Mouse (Mus musculus): ENCODE measurements around the gene Macrod1.

The Macrod1 gene

DNA sequence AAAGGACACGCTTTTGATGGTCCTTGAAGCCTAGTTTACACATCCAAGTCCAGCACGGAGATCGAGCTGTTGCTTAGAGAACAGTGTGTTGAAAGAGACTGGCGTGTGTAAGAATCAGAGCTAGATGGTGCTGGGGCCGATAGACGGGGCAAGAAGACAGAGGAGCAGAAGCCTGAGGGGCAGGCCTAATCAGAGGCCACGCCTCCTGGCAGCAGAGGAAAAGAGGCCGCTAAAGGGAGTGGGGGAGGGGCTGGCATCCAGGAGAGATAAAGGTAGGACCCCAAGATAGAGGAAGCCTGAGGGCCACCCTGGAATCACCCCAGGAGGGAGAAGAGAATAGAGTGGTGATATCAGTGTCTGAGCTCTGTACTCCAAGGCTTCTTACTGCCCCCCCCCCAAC is 114.8 kb downstream of the Macrod1 start:
- no peak for DNase-seq (ENCODE audit: low spot score)

- peak; percentile 63 for DNase-seq (ENCODE audit: low spot score)
Observed at GRCm38 (mm10) chr19:7172051-7172866, 115.6 kb downstream of the Macrod1 start.

DNA sequence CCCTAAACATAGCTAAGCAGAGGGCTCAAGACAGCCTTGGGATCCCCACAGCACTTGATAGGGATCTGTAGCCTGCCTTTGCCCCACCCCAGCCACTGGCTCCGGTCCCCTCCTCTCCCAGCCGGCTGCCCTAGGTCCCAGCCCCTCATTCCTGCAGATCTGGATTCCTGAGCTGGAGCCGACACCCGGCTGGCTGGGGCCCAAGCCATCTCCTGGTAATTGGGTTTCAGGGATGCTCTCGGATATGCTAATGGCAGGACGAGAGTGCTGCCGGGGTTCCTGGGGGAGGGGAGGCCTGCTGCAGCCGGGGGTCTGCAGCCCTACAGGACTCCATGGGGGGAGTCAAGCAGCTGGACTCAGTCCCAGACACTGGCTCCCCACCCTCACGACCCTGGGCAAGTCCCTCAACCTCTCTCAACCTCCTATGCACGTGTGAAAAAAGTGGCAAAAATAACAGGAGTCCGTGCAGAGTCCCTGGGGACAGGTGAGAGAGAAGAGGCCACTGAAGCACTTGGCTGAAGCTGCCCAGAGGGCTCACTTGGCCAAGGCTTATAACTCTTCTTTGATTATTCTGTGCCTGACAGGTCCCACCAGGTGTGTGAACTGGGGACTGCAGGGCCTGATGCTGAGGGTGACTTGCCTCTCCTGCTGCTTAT is 119.6 kb downstream of the Macrod1 start:
- no peak for DNase-seq (ENCODE audit: low spot score)

GRCm38 (mm10) chr19:7177804-7178511 is 121.3 kb downstream of the Macrod1 start:
- no peak for DNase-seq (ENCODE audit: low spot score)

- DNase-seq (ENCODE audit: low spot score): no peak
Observed at GRCm38 (mm10) chr19:7178841-7179452, 122.3 kb downstream of the Macrod1 start.

DNA sequence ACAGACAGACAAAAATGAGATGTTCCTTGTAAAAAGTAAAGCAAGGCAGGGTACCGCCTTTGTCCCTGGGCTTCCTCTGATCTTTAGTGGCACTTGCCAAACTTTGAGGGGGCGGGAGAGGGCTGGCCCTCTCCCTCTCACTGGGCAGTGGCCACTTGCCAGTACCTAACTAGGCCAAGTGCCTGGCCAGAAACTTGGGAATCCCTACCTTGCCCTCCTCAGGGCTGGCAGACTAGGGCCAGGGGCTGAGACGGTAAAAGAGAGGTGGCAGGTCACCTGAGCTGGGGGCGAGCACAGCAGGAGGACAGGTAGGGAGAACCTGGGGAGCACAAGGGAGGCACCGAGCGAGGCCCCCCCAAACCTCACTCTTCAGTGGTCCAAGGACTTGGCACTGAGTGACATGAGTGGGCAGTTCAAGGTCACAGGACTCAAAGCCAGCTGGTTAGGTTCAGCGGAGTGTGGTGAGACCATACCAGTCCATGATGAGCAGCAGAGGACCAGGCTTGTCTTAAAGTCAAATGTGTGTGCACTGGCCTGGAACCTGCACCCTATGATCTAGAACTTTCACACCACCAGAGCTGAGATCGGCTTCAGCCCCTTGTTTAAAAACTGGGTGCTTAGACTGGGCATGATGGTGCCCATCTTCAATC is 124.3 kb downstream of the Macrod1 start:
- DNase-seq (ENCODE audit: low spot score): no peak

- DNase-seq (ENCODE audit: low spot score): no peak
Observed at GRCm38 (mm10) chr19:7181496-7181895, 124.9 kb downstream of the Macrod1 start.

DNA sequence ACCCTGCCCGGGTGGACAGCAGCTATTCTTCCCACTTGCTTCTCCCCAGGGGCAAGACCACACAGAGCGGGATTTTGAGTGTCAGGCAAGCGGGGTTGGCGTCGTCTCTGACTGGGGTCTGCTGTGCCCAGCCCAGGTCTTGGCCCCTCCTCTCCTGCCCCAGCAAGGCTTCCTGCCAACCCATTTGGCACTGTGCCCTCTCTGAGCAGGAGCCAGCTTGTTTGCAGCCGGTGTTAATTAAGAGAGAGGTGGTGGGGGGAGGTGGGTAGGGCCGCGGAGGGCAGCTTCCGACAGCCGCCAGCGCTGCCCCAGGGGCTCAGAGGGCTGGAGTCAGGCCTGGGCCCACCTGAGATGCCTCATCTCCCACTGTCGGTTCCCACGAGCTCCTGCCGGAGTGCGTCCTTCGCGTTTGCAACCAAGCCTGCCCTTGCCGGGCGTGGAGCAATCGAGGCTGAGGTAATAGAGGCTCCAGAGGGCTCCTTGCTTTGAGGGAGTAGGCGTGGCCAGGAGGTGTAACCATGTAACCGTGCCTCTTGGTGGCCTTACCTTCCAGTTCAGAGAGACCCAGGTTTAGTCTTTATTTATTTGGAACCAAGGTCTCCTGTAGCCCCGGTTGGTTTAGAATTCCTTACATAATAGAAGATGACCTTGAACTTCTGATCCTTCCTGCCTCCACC is 125.8 kb downstream of the Macrod1 start:
- DNase-seq (ENCODE audit: low spot score): peak; percentile 76

DNA sequence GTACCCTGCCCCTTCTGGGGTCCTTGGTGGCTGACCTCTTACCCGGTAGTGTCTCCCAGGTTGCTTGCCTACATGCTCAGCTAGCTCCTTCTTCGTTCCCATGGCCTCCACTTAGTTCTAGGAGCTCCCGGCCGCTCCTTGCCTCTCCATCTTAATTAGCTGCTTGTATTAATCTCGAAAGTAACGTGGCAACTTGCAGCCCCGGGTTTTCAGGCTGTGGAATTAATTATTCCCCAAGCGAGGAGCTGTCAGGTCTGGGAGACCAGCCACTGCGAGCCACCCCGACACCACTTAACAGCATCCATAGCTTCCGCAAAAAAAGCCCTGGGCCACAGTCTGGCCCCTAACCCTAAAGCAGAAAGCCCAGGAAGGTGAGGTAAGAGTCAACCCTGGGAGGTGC is 126.8 kb downstream of the Macrod1 start:
- DNase-seq (ENCODE audit: low spot score): no peak

DNA sequence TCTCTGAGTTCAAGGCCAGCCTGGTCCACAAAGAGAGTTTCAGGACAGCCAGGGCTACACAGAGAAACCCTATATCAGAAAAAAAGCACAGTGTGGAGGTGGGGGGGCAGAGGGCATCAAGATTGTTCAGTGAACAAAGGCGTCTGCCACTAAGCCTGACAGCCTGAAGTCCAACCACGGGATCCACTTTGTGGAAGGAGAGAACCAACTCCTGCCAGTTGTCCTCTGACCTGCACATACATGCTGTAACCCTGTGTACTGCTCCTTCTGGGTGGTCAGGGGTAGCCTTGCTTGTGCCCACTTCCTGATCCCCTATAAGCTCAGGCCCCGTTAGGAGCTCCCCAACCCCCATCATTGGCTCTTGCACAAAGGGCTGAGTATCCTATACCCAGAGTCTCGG is 128.4 kb downstream of the Macrod1 start:
- DNase-seq (ENCODE audit: low spot score): no peak

- no peak for DNase-seq (ENCODE audit: low spot score)
Observed at GRCm38 (mm10) chr19:7185715-7186291, 129.2 kb downstream of the Macrod1 start.

DNA sequence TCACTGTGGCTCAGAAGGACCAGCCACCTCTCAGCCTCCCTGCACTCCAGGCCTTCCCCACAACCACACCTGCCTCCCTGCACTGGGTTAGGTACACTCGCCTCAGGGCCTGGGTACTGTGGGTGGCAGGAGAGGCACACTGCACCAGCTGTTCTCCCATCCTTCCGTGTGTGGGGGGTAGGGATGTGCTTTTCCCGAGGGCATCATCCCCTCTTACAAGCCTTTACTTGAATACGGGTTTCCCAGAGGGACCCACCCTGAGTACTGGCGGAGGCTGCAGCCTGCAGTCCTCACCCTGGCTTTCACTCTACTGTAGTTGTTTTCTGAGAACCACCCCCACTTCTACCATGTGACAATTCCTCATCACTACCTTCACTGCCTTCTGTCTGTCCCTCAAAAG is 130.5 kb downstream of the Macrod1 start:
- DNase-seq (ENCODE audit: low spot score): no peak

DNA sequence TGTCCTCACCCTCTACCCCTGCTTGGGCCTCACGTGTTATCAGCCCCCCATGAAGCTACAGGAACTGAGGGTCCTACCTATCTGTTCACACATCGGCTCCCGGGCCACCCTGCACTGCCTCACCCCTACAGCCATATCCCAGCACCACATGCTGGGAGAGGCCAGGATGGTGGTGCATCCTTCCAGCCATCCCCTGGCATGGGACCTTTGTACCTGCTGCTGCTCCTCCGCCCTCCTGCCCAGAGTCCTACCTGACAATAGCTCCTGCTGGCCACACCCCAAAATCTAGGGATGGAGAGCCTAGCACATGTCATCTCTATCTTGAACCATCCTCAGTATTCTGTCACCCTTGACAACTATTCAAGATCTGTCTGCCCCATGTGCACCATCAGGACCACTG is 132.4 kb downstream of the Macrod1 start:
- no peak for DNase-seq (ENCODE audit: low spot score)

DNA sequence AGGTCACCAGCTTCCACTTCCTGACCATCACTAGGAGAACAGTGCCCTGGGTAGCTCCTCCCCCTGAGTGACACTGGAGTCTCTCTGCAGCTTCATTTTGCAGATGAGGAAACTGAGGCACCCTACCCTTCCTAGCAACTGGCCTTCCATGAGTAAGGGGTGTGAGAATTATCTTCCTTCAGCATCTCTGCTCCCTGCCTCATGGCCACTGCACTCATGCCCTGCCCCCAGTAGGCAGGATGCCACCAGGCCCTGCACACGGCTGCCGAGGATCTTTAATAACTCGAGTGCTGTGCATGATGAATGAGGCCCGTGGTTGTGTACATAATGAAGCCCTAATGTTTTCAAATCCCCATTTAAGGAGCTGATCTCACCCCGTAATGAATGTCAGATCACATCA is 134.4 kb downstream of the Macrod1 start:
- no peak for DNase-seq (ENCODE audit: low spot score)

- DNase-seq (ENCODE audit: low spot score): no peak
Observed at GRCm38 (mm10) chr19:7191639-7192038, 135.0 kb downstream of the Macrod1 start.

GRCm38 (mm10) chr19:7192561-7192967 is 136.0 kb downstream of the Macrod1 start:
- DNase-seq (ENCODE audit: low spot score): no peak

GRCm38 (mm10) chr19:7195900-7196728 is 139.5 kb downstream of the Macrod1 start:
- peak; percentile 70 for DNase-seq (ENCODE audit: low spot score)

GRCm38 (mm10) chr19:7196741-7197270 is 140.2 kb downstream of the Macrod1 start:
- DNase-seq (ENCODE audit: low spot score): peak; percentile 32

DNA sequence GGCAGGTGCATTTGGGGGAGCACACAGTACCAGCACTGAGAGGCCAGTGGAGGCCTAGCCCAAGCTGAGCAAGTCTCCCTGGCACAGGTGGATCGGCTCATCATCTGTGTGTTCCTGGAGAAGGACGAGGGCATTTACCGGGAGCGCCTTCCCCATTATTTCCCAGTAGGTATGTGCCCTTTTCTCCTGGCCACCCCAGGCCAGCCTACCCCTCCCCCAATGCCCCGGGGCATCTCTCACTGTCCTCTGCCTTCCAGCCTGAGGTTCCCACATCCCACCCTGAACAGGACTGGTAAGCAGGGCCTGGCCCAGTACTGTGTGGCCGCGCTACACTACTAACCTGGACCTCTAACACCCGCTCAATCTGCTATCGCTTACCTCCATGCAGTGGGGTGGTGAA is 140.8 kb downstream of the Macrod1 start:
- no peak for DNase-seq (ENCODE audit: low spot score)

DNA sequence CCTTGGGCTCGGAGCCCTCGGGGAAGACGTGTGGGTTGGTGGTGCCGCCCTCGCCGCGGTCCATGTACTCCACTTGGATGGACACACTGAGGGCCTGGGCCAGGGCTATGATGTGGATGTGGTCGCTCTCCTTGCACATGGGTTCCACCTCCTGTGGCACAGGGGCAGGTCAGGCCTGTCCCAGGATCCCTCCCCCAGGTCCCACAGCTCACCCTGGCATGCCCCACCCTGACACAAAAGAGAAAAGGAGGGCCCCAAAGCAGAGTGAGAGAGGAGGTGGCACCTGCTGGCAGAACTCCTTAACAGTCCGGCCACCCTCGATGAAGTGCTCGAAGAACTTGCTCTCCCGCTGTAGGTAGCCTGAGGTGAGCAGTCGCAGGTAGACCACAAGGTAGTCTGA is 142.5 kb downstream of the Macrod1 start:
- no peak for DNase-seq (ENCODE audit: low spot score)
